Mouse (Mus musculus): ENCODE measurements around the gene Kcns1. TPM values are rescaled to one million over a fixed set of nuclear protein-coding genes. Genes with fewer than 3 reads are reported as not detected.
"Not testable (repeated sequence)": the region's sequence is repeated elsewhere in the genome, so short reads cannot be mapped to it uniquely, and the experiment has no call there.

Kcns1 gene
- polyA plus RNA-seq (2015; fragmentation: Nextera tagmentation; extraction: Ambion mirVana): 0.22 and 0.45 TPM in 2 replicates

DNA sequence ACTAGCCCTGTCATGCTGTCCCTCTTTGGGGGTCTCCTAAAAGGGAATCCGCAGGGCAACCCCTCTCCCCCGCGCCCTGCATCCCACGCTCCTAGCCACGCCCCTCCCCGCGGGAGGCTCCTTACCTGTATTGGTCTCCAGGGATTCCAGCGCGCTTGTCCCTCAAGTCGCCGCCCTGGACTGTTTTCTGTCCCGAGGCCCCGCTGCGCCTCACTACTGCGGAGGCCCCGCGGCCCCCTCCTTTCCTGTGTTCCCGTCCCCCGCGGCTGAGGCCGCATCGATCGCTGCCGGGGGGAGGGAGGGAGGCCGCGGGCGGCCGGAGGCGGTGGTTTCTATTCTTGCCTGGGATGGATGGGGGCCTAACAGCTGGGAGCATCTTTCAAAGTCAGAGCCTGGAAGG, at the start of gene Kcns1:
Kcns1 (minus strand) TSS at position 212 of the 400 bp plus-strand sequence.
- H3K4me1 ChIP-seq (ENCODE audit: control insufficient read depth, insufficient read depth, low read length): peaks cover 18% of the 10 kb centered on the region
- H3K27me3 ChIP-seq (replicated peaks; ENCODE audit: control insufficient read depth, insufficient read depth, low read length): peaks cover 59% of the 10 kb centered on the region
- WGBS: 2% methylated on average over 29 of the region's 29 CpGs
- ATAC-seq: peak; percentile 18; the same call in 1 of the 2 replicates
- peak within 1 kb of the TSS; percentile 41 for H3K4me3 ChIP-seq (ENCODE audit: low read length)
- H3K9ac ChIP-seq (ENCODE audit: low read depth, low read length): peak within 1 kb of the TSS; percentile 46
- no peaks in the 10 kb centered on the region for H3K36me3 ChIP-seq (ENCODE audit: control insufficient read depth, insufficient read depth, low read length)
- no peak within 1 kb of the TSS for H3K27ac ChIP-seq (ENCODE audit: low read length)
- H3K4me2 ChIP-seq (ENCODE audit: low read depth, low read length): peak within 1 kb of the TSS; percentile 62
- H3K9me3 ChIP-seq (ENCODE audit: control insufficient read depth, low read length): no peaks in the 10 kb centered on the region

DNA sequence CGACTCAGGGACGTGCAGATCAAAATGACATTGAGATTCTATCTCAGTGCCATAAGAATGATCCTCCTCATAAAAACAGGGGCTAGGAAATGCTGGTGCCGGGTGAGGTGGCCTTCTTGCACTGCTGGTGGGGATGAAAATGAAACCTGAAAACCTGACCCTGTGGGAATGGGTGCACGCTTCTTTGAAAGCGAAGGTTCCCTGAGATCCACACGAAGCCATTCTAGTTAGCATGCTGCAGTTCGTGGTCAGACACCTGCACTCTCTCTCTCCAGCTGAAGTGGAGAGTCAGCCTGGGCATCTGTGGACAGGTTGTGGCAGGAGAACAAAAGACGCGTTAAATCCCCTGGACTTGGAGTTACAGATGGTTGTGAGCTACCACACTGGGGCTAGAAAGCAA, 48.4 kb upstream of the Kcns1 start:
- WGBS: 85% methylated on average over 9 of the region's 9 CpGs
- Histone ChIP-seq H3K4me2 (ENCODE audit: low read depth, low read length) (no peak overlapping the region), H3K27ac (ENCODE audit: low read length) (no peak overlapping the region), H3K4me3 (ENCODE audit: low read length) (no peak overlapping the region), H3K9me3 (ENCODE audit: control insufficient read depth, low read length) (no peaks in the 10 kb centered on the region), H3K27me3 (replicated peaks; ENCODE audit: control insufficient read depth, insufficient read depth, low read length) (no peaks in the 10 kb centered on the region), H3K36me3 (ENCODE audit: control insufficient read depth, insufficient read depth, low read length) (no peaks in the 10 kb centered on the region), H3K9ac (ENCODE audit: low read depth, low read length) (no peak overlapping the region), H3K4me1 (ENCODE audit: control insufficient read depth, insufficient read depth, low read length) (no peaks in the 10 kb centered on the region)
- no peak for ATAC-seq

DNA sequence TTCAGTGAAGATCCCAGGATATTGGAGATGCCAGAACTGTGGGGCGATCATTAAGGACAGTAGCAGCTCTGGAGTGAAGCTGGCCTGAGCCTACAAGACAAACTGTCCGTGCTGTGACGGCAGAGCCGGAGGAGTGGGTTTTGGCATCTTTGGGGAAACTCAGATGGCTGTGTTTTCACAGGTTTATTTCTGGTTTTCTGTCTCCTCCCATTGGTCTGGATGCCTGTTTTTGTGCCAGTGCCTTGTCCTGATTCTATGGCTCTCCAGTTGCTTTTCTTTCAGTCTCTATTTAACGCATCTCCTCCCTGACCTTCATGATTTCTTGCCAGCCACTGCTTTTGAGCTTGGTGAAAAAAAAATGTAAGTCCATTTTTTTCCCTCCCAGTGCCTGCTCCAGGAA, 41.8 kb upstream of the Kcns1 start:
- no peak overlapping the region for H3K9ac ChIP-seq (ENCODE audit: low read depth, low read length)
- 84% methylated on average over 5 of the region's 5 CpGs for whole genome bisulfite sequencing
- H3K4me2 ChIP-seq (ENCODE audit: low read depth, low read length): no peak overlapping the region

DNA sequence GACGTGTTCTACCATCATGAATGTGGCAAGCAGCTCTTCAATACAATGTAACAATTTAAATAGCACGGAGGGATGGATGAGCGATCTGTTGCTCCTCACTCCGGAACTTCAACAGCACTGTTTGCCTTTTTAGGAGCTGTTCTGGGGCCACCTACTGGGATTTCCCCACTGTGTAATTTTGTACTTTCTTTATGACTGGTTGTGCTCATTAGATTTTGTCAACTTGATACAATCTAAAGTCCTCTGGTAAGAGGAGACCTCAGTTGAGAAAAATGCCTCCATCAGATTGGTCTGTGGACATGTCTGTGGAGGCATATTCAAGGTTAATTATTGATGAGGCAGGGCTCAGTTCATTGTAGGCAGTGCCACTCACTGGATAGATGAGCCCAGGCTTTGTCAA, 40.0 kb upstream of the Kcns1 start:
- no peaks in the 10 kb centered on the region for H3K9me3 ChIP-seq (ENCODE audit: control insufficient read depth, low read length)
- H3K36me3 ChIP-seq (ENCODE audit: control insufficient read depth, insufficient read depth, low read length): no peaks in the 10 kb centered on the region
- H3K4me2 ChIP-seq (ENCODE audit: low read depth, low read length): no peak overlapping the region
- H3K4me1 ChIP-seq (ENCODE audit: control insufficient read depth, insufficient read depth, low read length): no peaks in the 10 kb centered on the region
- 89% methylated on average over 4 of the region's 4 CpGs for WGBS
- H3K9ac ChIP-seq (ENCODE audit: low read depth, low read length): no peak overlapping the region
- no peak for ATAC-seq
- no peak overlapping the region for H3K4me3 ChIP-seq (ENCODE audit: low read length)
- no peaks in the 10 kb centered on the region for H3K27me3 ChIP-seq (replicated peaks; ENCODE audit: control insufficient read depth, insufficient read depth, low read length)
- H3K27ac ChIP-seq (ENCODE audit: low read length): no peak overlapping the region

More for the DNA sequence above, 41.8 kb upstream of the Kcns1 start:
- Histone ChIP-seq H3K36me3 (ENCODE audit: control insufficient read depth, insufficient read depth, low read length) (no peaks in the 10 kb centered on the region), H3K27me3 (replicated peaks; ENCODE audit: control insufficient read depth, insufficient read depth, low read length) (no peaks in the 10 kb centered on the region), H3K27ac (ENCODE audit: low read length) (no peak overlapping the region), H3K9me3 (ENCODE audit: control insufficient read depth, low read length) (no peaks in the 10 kb centered on the region), H3K4me3 (ENCODE audit: low read length) (no peak overlapping the region), H3K4me1 (ENCODE audit: control insufficient read depth, insufficient read depth, low read length) (no peaks in the 10 kb centered on the region)
- no peak for ATAC-seq

DNA sequence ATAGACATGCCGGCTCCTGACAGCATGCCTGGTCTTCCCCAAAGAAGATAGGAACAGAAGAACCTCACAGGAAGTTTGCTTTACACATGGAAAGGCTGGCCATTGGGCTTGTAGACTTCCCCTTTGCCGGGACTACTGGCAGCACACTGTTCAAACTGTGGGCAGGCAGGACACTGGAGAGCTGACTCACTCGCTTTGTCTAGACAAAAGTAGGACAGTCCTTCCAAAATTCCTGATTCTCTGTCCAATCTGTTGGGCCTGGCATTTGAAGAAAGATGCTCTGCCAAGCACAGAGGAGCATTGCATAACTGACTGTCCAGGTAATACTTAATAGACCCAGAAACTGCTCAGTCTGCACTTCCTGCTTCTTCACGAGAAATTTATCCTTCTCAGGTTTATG, 35.8 kb upstream of the Kcns1 start:
- WGBS: 74% methylated on average over 4 of the region's 4 CpGs
- Histone ChIP-seq H3K4me2 (ENCODE audit: low read depth, low read length) (no peak overlapping the region), H3K4me3 (ENCODE audit: low read length) (no peak overlapping the region), H3K36me3 (ENCODE audit: control insufficient read depth, insufficient read depth, low read length) (no peaks in the 10 kb centered on the region), H3K4me1 (ENCODE audit: control insufficient read depth, insufficient read depth, low read length) (no peaks in the 10 kb centered on the region), H3K27me3 (replicated peaks; ENCODE audit: control insufficient read depth, insufficient read depth, low read length) (no peaks in the 10 kb centered on the region), H3K9me3 (ENCODE audit: control insufficient read depth, low read length) (no peaks in the 10 kb centered on the region), H3K9ac (ENCODE audit: low read depth, low read length) (no peak overlapping the region), H3K27ac (ENCODE audit: low read length) (no peak overlapping the region)
- no peak for ATAC-seq

DNA sequence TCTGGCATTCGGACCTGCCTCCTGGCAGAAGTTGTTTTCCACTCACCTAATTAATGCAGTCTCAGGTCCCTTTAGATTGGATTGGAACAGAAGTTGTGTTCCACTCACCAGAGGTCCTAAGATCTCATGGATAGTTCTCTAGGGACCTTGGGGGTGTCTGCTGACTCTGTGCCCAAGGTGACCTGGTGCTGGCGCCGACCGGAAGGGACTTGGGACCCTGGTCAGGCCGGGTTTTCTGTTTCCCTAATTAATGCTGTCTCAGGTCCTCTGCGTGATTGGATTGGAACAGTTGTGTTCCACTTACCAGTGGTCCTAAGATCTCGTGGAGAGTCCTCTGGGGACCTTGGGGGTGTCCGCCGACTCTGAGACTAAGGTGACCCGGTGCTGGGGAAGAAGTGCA, 35.1 kb upstream of the Kcns1 start:
- H3K9ac ChIP-seq (ENCODE audit: low read depth, low read length); H3K27ac ChIP-seq (ENCODE audit: low read length); ATAC-seq; H3K36me3 ChIP-seq (ENCODE audit: control insufficient read depth, insufficient read depth, low read length); H3K4me3 ChIP-seq (ENCODE audit: low read length); H3K4me2 ChIP-seq (ENCODE audit: low read depth, low read length); H3K4me1 ChIP-seq (ENCODE audit: control insufficient read depth, insufficient read depth, low read length); H3K27me3 ChIP-seq (replicated peaks; ENCODE audit: control insufficient read depth, insufficient read depth, low read length); H3K9me3 ChIP-seq (ENCODE audit: control insufficient read depth, low read length): not testable (repeated sequence)
- 91% methylated on average over 10 of the region's 10 CpGs for WGBS

DNA sequence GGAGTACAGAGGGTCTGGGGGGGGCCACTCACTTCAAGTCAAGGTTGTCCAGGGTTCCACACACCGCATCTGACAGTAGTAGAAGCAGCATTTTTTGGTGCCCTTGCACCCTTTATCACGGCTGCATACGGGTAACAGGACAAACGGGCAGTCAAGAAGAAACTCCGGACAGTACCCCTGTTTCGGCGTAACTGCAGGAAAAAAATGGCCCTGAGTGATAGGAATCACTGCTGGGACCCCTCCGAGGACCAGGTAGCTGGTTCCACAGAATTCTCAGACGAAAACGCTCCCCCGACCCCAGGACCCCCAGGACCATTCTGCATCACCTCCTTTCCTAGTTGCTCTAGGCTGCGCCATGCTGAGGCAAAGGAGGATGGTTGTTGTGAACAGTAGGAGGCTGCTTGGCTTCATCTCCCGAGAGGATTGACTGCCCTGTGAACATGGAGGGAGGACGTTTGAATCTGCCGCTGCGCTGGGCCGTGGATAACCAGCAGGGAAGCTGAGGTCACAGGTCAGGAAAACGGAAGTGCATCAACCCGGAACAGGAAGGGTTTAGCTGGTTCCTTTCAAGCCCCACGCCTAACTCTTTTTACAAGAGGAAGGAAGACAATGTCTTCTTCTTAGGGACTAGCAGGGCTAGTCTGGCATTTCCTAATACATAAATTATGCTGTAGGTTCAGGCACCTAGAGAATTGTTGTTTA, 28.9 kb upstream of the Kcns1 start, which contains the start of gene Wfdc15a:
Wfdc15a (minus strand) TSS at position 505 of the 702 bp plus-strand sequence.
- H3K4me3 ChIP-seq (ENCODE audit: low read length): no peak within 1 kb of the TSS
- no peak within 1 kb of the TSS for H3K4me2 ChIP-seq (ENCODE audit: low read depth, low read length)
- no peaks in the 10 kb centered on the region for H3K36me3 ChIP-seq (ENCODE audit: control insufficient read depth, insufficient read depth, low read length)
- H3K4me1 ChIP-seq (ENCODE audit: control insufficient read depth, insufficient read depth, low read length): no peaks in the 10 kb centered on the region
- H3K27ac ChIP-seq (ENCODE audit: low read length): no peak within 1 kb of the TSS
- ATAC-seq: no peak
- H3K9me3 ChIP-seq (ENCODE audit: control insufficient read depth, low read length): no peaks in the 10 kb centered on the region
- 79% methylated on average over 20 of the region's 20 CpGs for WGBS
- H3K27me3 ChIP-seq (replicated peaks; ENCODE audit: control insufficient read depth, insufficient read depth, low read length): no peaks in the 10 kb centered on the region
- no peak within 1 kb of the TSS for H3K9ac ChIP-seq (ENCODE audit: low read depth, low read length)

DNA sequence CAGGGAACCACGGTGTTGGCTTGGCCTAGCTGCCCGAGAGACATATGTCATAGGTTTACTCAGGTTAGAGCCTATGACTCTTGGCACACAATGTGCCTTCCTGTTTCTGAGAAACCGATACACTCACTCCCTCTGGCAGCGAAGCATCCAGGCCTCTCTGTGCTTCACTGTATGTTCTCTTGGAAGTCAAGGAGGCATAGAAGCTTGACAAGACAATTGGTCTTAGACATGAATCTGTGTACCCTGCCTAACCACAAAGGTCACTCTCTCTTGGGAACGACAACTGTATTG, 25.7 kb upstream of the Kcns1 start:
- 85% methylated on average over 5 of the region's 5 CpGs for WGBS
- Histone ChIP-seq H3K4me2 (ENCODE audit: low read depth, low read length) (no peak overlapping the region), H3K27ac (ENCODE audit: low read length) (no peak overlapping the region), H3K9ac (ENCODE audit: low read depth, low read length) (no peak overlapping the region), H3K9me3 (ENCODE audit: control insufficient read depth, low read length) (no peaks in the 10 kb centered on the region), H3K4me1 (ENCODE audit: control insufficient read depth, insufficient read depth, low read length) (no peaks in the 10 kb centered on the region), H3K27me3 (replicated peaks; ENCODE audit: control insufficient read depth, insufficient read depth, low read length) (no peaks in the 10 kb centered on the region), H3K4me3 (ENCODE audit: low read length) (no peak overlapping the region), H3K36me3 (ENCODE audit: control insufficient read depth, insufficient read depth, low read length) (no peaks in the 10 kb centered on the region)
- no peak for ATAC-seq

DNA sequence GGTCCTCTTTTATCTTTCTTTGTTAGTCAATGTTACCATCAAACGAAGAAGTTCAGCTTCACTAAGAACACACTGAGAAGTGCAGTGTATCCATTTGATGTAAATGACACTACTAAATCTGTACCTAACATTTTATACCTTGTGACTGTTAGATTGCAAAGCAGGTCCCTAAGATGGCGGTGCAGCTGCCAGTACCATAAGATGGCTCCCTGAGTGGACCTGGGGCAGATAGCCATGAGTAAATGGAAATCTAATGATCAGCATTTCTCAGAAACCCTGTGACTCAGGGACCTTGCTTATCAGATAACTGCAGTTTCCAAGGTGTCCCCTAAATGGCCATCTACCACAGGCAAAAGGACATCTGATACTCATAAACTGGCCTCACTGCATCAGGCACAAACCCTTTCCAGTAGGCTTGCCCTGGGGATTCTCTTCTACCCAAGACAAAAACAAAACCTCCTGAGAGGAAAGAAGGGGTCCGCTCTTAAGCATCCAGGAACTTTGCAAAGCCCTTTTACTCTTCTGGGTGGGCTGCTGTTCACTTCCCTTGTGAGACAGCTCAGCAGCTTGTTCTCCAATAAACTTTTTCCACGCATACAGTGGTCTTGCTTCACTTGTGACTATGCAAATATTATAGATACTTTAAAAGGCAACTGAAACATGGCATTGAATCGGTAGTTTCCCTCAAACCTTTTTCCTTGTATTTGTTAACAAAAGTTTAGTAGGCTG, 25.2 kb upstream of the Kcns1 start:
- H3K27ac ChIP-seq (ENCODE audit: low read length): no peak overlapping the region
- H3K9me3 ChIP-seq (ENCODE audit: control insufficient read depth, low read length): no peaks in the 10 kb centered on the region
- WGBS: 81% methylated on average over 5 of the region's 5 CpGs
- no peak overlapping the region for H3K4me2 ChIP-seq (ENCODE audit: low read depth, low read length)
- no peaks in the 10 kb centered on the region for H3K27me3 ChIP-seq (replicated peaks; ENCODE audit: control insufficient read depth, insufficient read depth, low read length)
- H3K4me3 ChIP-seq (ENCODE audit: low read length): no peak overlapping the region
- H3K4me1 ChIP-seq (ENCODE audit: control insufficient read depth, insufficient read depth, low read length): no peaks in the 10 kb centered on the region
- ATAC-seq: no peak
- H3K9ac ChIP-seq (ENCODE audit: low read depth, low read length): no peak overlapping the region
- H3K36me3 ChIP-seq (ENCODE audit: control insufficient read depth, insufficient read depth, low read length): no peaks in the 10 kb centered on the region
